Mouse (Mus musculus): Measurements from ENCODE around the gene Uevld.
"Not testable (repeated sequence)": the region's sequence is repeated elsewhere in the genome, so short reads cannot be mapped to it uniquely, and the experiment has no call there.

Gene Uevld

GRCm38 (mm10) chr7:46957831-46958691, at the start of gene Uevld:
TSS of gene Uevld (minus strand) at chr7:46958527.
- DNase-seq (ENCODE audit: low spot score in 2 of 2), result peak; percentile 94 to 95

- no peak for DNase-seq (ENCODE audit: low spot score in 2 of 2)
Measured at GRCm38 (mm10) chr7:47007818-47008167, 49.5 kb upstream of the Uevld start.

- DNase-seq (ENCODE audit: low spot score in 2 of 2), result peak in 1 of 2 experiments; percentile 18
Measured at GRCm38 (mm10) chr7:47007109-47007780, 48.9 kb upstream of the Uevld start.

- no peak for DNase-seq (ENCODE audit: low spot score in 2 of 2)
Measured at GRCm38 (mm10) chr7:47003411-47004115, 45.2 kb upstream of the Uevld start.

GRCm38 (mm10) chr7:47001900-47002275, 43.6 kb upstream of the Uevld start:
- DNase-seq (ENCODE audit: low spot score in 2 of 2), result no peak

- DNase-seq (ENCODE audit: low spot score in 2 of 2), result no peak
Measured at GRCm38 (mm10) chr7:47001125-47001899, 43.0 kb upstream of the Uevld start.

GRCm38 (mm10) chr7:47000644-47000983, 42.3 kb upstream of the Uevld start:
- no peak for DNase-seq (ENCODE audit: low spot score in 2 of 2)

- no peak for DNase-seq (ENCODE audit: low spot score in 2 of 2)
Measured at GRCm38 (mm10) chr7:46999983-47000643, 41.8 kb upstream of the Uevld start.

GRCm38 (mm10) chr7:46998942-46999341, 40.6 kb upstream of the Uevld start:
- no peak for DNase-seq (ENCODE audit: low spot score in 2 of 2)

- no peak for DNase-seq (ENCODE audit: low spot score in 2 of 2)
Measured at GRCm38 (mm10) chr7:46997644-46998395, 39.5 kb upstream of the Uevld start.

- DNase-seq (ENCODE audit: low spot score in 2 of 2), result no peak
Measured at GRCm38 (mm10) chr7:46997008-46997407, 38.7 kb upstream of the Uevld start.

GRCm38 (mm10) chr7:46995558-46995957, 37.2 kb upstream of the Uevld start:
- no peak for DNase-seq (ENCODE audit: low spot score in 2 of 2)

- DNase-seq (ENCODE audit: low spot score in 2 of 2), result no peak
Measured at GRCm38 (mm10) chr7:46993079-46993478, 34.8 kb upstream of the Uevld start.

GRCm38 (mm10) chr7:46989387-46989786, 31.1 kb upstream of the Uevld start:
- not testable (repeated sequence) for DNase-seq (ENCODE audit: low spot score in 2 of 2)

GRCm38 (mm10) chr7:46987073-46987472, 28.7 kb upstream of the Uevld start:
- no peak for DNase-seq (ENCODE audit: low spot score in 2 of 2)

- DNase-seq (ENCODE audit: low spot score in 2 of 2), result no peak
Measured at GRCm38 (mm10) chr7:46986646-46987045, 28.3 kb upstream of the Uevld start.

- DNase-seq (ENCODE audit: low spot score in 2 of 2), result peak in 1 of 2 experiments; percentile 36
Measured at GRCm38 (mm10) chr7:46985718-46986505, 27.6 kb upstream of the Uevld start.

- DNase-seq (ENCODE audit: low spot score in 2 of 2), result no peak
Measured at GRCm38 (mm10) chr7:46983280-46983679, 25.0 kb upstream of the Uevld start, which contains the start of gene Gm9999. TSS of gene Gm9999 (plus strand) at chr7:46983580.

- DNase-seq (ENCODE audit: low spot score in 2 of 2), result no peak
Measured at GRCm38 (mm10) chr7:46975456-46975855, 17.1 kb upstream of the Uevld start.

GRCm38 (mm10) chr7:46974648-46975047, 16.3 kb upstream of the Uevld start:
- no peak for DNase-seq (ENCODE audit: low spot score in 2 of 2)

Measured in urinary bladder, postnatal 36 days (tissue).